Mouse (Mus musculus) CD4-positive, CD25-positive, alpha-beta regulatory T cell, adult 2 months (primary cell): ENCODE results near the gene Thbd.

Experiments used
- DNase-seq: peaks from one replicate; pipeline ENCODE4 v3.0.0-alpha.2; 2012; ENCODE audit warnings: low read depth, low spot score

Thbd gene

DNA sequence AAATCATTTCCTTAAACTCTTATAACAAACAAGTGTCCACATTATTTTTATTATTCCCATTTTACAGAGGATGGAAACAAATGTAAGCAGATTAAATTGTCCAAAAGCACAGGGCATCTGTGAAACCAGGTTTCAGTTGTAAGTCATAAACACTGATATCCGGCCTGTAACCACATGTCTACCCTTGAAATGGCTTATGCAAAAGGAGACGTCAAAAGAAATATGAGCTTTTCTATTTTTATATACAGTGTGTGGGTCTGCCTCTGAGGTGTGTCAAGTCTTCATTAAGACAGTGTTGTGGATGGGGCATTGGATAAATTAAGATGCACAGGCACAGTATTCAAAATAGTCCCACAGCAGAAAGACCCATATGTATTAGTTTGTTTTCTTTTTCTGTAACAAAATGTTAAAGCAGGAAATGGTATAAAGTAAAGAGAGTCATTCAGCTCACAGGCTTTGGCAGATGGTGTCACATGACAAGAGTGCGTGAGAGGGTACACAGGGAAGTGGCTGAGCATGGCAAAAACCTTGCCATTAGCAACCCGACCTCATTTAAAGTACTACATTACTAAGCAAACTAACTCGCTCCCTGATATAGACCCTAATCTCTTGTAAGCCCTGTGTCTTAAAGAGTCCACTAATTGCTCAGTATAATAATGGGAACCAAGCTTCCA is 17.9 kb upstream of the Thbd start:
- DNase-seq, result no peak

DNA sequence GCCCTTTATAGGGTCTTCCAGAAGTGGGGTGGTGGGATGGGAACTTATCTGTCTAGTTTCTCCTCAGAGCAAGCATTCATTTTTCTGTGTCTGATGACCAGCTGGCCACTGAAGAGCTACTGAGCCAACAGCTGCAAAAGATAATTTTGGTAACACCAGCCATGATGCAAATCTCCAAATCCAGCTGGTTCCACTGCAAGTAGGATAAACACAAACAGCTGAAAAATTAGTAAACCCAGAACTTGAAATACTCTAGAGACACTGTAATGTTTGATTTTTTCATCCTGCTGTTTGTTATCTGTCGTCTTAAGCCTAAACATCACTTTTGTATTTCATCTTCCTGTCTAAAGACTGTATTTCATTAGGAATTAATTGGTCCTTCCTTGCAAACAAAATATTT is 13.7 kb upstream of the Thbd start:
- no peak for DNase-seq

GRCm38 (mm10) chr2:148421112-148421511 is 13.1 kb upstream of the Thbd start:
- no peak for DNase-seq

- DNase-seq, result no peak
Measured at GRCm38 (mm10) chr2:148419776-148420175, 11.8 kb upstream of the Thbd start.

- no peak for DNase-seq
Measured at GRCm38 (mm10) chr2:148419151-148419550, 11.2 kb upstream of the Thbd start.

DNA sequence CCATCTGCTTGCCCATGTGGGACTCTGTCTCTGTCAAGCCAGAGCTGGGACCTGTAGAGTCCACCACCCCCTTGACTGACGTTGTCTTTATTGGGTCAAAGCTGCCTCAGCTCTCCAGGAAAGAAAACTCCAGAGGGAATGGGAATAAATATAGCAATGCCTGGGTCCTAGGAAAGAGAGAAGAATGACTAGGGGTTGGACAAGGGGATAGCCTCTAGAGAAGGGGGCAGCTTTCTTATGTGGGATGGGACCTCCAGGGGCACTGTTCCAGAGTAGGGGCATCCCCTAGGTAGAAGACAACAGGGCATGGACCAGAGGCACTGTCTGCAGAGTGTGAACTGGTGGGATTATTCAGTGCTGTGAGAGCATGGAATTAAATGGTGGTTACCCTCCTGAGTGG is 1.8 kb upstream of the Thbd start:
- DNase-seq, result no peak

- peak; percentile 23 for DNase-seq
Measured at GRCm38 (mm10) chr2:148409141-148409540, 1.2 kb upstream of the Thbd start.

DNA sequence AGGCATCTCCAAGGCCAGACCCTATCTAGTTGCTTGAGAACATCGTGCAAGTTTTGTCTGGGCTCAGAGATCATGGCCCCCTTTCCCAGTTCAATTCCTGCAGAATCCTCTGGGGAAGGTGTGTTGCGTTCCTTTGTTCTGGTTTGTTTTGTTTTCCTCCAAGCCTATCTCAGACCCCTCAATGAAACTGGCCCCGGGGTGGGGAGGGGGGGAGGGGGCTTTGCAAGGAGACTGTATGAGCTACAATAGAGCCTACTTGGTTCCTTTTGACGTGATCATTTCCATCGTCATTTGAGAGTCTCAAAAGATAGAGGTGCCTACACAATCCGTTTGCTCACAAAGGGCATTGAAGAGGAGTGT is 753 bp upstream of the Thbd start:
- no peak for DNase-seq

DNA sequence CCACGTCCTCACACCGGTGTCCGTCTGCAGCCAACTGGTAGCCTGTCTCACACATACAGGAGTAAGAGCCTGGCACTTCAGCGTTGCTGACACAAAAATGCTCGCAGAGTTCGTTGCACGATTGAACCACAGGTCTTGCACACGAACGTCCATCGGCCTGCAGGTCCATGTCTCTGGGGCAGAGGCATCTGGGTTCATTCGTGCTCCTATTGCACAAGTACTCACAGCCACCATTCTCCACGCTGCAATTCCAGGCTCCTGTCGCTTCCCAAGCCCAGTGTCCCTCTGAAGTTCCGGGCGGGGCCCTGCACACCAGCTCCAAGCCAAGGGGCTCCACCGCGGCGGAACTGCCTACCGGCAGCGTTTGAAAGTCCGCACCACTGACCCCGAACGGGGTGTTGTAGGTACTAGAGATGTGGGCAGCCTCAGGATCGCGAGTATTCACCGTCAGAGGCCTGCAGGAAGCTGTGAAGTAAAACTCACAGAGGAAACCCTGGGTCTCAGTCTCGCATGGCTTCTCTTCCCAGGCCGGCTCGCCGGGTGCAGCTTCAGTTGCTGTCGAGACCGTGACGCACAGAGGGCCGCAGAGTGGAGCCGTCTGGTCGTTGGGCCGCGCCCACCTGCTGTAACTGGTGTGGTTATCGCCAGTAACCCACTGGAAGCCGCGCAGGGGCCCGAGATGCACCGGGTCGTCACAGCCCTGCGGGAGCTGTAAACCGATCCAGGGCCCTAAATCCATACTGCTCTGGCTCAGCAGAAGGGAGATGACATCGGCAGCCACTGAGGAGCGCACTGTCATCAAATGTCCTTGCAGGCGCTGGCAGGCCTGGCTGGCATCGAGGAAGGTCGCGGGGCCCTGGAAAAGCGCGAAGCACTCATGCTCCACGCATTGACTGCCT is 768 bp downstream of the Thbd start:
- no peak for DNase-seq

- DNase-seq, result no peak
Measured at GRCm38 (mm10) chr2:148406160-148406970, 1.6 kb downstream of the Thbd start.

GRCm38 (mm10) chr2:148404906-148405305 is 3.1 kb downstream of the Thbd start:
- no peak for DNase-seq

DNA sequence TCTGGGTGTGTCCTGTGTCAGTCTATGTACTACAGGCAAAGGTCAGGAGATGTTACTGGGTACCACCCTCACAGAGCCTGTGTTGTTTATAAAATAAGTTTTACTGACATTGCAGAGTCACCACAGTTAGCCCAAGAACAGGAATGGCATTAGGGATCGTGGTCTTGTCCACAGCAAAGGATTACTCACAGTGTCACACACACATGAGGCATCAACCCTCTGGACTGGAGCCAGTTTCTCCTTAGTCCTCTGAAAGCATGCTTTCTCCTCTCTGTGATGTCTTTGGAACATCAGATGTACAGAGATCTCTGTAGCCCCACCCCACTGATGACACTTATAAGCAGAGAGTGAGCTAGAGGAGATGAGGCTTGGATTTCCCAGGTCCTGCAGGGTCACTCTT is 5.8 kb downstream of the Thbd start:
- no peak for DNase-seq

DNA sequence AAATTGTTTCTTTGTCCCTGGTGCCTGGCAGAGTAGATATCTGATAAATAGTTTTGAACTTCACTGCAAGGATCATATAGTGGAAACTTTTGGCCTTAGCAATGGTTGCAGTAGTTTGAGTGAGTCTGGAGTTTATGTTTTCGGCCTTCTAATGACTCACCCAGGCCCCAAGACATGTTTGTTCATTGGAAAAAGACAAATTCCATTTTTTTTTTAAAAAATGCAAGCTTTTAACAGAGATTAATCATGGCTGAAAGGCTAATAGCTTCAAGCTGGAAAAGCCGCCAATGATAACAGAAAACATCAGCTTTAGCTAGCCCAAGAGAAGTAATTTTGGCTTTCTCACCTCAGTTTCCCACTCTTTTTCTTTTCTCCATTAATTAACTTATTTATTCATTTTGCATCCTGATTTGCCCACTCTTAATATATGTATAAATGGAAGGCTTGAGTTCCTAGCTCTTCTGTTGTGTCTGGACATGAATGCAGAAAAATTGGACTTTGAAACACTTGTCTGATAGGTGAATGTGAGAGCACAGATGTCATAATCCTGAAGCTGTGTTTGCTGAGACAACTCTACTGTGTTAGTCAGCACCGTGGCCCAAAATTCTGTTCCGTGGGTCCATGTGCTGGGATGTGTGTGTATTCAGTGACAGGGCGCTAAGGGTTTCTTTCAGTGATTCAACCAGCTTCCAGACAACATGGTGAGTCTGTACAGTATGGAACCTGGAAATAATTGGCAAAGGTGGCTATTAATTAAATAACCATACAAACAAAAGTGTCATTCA is 8.9 kb downstream of the Thbd start:
- DNase-seq, result no peak

DNA sequence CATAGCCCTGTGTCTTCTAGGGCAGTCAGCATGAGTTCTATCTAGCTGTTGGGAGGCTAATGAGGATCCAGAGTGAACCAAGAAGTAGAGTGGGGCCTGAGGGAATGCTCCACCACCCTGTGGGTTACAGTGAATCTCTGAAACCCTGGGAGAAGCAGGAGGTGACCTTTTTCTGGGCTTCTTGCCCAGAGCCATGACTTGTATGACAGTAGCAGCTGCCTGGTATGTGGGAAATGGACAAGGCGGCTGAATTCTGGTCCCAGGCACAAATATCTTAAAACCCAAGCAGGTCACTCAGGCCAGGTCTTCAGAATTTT is 10.2 kb downstream of the Thbd start:
- DNase-seq, result no peak

- no peak for DNase-seq
Measured at GRCm38 (mm10) chr2:148397015-148397783, 10.8 kb downstream of the Thbd start.

DNA sequence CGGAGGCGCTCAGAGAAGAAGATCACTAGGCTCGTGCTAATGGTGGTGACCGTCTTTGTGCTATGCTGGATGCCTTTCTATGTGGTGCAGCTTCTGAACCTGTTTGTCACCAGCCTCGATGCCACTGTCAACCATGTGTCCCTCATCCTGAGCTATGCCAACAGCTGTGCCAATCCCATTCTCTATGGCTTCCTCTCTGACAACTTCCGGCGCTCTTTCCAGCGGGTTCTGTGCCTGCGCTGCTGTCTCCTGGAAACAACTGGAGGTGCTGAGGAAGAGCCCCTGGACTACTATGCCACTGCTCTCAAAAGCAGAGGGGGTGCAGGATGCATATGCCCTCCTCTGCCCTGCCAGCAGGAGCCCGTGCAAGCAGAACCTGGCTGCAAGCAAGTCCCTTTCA is 11.8 kb downstream of the Thbd start:
- DNase-seq, result no peak

DNA sequence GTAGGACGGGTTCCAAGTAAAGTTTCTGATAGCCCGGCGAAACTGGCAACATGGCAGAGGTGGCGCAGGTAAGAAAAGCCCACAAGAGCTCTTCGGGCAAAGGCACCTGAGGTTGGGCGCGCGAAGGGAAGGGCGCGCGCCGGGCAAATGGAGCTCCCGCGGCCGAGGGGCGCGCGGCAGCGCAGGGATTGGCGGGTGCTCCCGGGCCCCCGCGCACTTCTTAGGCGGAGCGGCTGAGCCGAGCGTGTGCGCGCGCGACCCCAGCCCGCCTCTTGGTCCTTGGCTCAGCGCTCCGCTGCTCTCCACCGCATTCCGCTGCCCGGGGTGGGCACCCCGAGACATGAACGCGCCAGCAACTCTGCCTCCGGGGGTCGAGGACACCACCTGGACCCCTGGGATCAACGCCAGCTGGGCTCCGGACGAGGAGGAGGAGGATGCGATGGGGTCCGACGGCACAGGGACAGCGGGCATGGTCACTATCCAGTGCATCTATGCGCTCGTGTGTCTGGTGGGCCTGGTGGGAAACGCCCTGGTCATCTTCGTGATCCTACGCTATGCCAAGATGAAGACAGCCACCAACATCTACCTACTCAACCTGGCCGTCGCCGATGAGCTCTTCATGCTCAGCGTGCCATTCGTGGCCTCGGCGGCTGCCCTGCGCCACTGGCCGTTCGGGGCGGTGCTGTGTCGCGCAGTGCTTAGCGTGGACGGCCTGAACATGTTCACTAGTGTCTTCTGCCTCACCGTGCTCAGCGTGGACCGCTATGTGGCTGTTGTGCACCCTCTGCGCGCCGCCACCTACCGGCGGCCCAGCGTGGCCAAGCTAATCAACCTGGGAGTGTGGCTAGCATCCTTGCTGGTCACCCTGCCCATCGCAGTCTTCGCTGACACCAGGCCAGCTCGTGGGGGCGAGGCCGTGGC is 12.6 kb downstream of the Thbd start, which contains the start of gene Sstr4:
Gene Sstr4 (plus strand): TSS at position 214 of the 921 bp plus-strand sequence.
- no peak for DNase-seq

DNA sequence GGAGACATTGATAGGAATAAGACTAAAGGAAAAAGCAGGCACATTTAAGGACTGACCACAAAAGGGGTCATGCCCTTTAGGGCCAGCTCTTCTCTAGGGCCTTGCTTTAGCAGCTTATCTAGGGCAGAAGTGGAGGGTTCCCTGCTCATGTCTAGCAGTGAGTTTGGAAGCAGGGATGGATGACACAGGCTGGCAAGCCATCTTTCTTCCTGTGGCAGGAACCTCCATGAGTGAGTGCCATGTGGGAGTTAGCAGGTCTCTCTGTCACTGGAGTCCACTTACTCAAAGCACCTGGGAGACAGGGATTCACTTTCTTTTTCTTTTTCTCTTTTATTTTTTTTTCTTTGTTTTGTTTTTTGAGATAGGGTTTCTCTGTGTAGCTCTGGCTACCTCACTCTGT is 14.1 kb downstream of the Thbd start:
- no peak for DNase-seq

GRCm38 (mm10) chr2:148393149-148393548 is 14.8 kb downstream of the Thbd start:
- no peak for DNase-seq
